Mouse (Mus musculus) thymus, adult 2 months (tissue): ENCODE data around the gene Mgll. TPM values are rescaled to one million over a fixed set of nuclear protein-coding genes. Genes with fewer than 3 reads are reported as not detected.

ENCODE experiments used
- DNase-seq: peaks from one replicate; pipeline ENCODE4 v3.0.0; 2021
- H3K27ac ChIP-seq: fragments of 200-500 bp; 2 replicates; pipeline ENCODE4 v1.5.1; 2012; ENCODE audit warnings: low read length, control low read depth; ENCODE audit not compliant: control insufficient read depth, insufficient read depth
- H3K27me3 ChIP-seq: fragments of 200-500 bp; 2 replicates; pipeline ENCODE4 v1.6.1; 2012; ENCODE audit warnings: mild to moderate bottlenecking, low read length, moderate library complexity, mixed read lengths; ENCODE audit not compliant: control insufficient read depth, insufficient read depth
- H3K36me3 ChIP-seq: fragments of 200-500 bp; 2 replicates; pipeline ENCODE4 v1.6.1; 2012; ENCODE audit warnings: mild to moderate bottlenecking, low read length, moderate library complexity; ENCODE audit not compliant: control insufficient read depth, insufficient read depth
- H3K4me1 ChIP-seq: fragments of 200-500 bp; replicated peaks from 2 replicates; pipeline ENCODE4 v1.6.1; 2012; ENCODE audit warnings: low read length; ENCODE audit not compliant: control insufficient read depth, insufficient read depth
- H3K4me3 ChIP-seq: fragments of 200-500 bp; 2 replicates; pipeline ENCODE4 v1.5.1; 2012; ENCODE audit warnings: mild to moderate bottlenecking, low read length, control low read depth, moderate library complexity; ENCODE audit not compliant: control insufficient read depth, insufficient read depth
- CTCF ChIP-seq: fragments of 200-500 bp; IDR thresholded peaks from 2 replicates; pipeline ENCODE4 v1.5.1; 2012; ENCODE audit warnings: mild to moderate bottlenecking, control low read depth, low read length, moderate library complexity, borderline replicate concordance; ENCODE audit not compliant: control insufficient read depth, poor library complexity, insufficient read depth; ENCODE audit errors: extremely low read depth
- POLR2A ChIP-seq: fragments of 200-500 bp; IDR thresholded peaks from 2 replicates; pipeline ENCODE4 v1.6.1; 2012; ENCODE audit warnings: mild to moderate bottlenecking, low read length, control low read depth, moderate library complexity; ENCODE audit not compliant: control insufficient read depth, poor library complexity, insufficient read depth; ENCODE audit errors: extremely low read depth
- WGBS: fragments of 180-500 bp; shearing (Covaris S2); methylation state at CpG from one replicate; pipeline ENCODE4 v1.1.7; 2018; 5-methylcytosine and 5-hydroxymethylcytosine counted together
- polyA plus RNA-seq: library from polyadenylated mRNA; depleted of rRNA; stranded (reverse); fragments of >200 nt; gene quantifications from 2 replicates; pipeline ENCODE4 v1.2.3, GENCODE M21; 2012

The Mgll gene
- polyA plus RNA-seq, 1 experiment = 60.3 TPM

- 67% methylated on average over 8 of the region's 8 CpGs for WGBS
These were observed 15.6 kb upstream of the Mgll start for GRCm38 (mm10) chr6:88708401-88709278.

GRCm38 (mm10) chr6:88709279-88709575 is 15.0 kb upstream of the Mgll start:
- TF ChIP-seq POLR2A (no peak), CTCF (no peak)
- Histone ChIP-seq H3K4me1 (no peaks in the 10 kb centered on the region), H3K27ac (no peak overlapping the region), H3K36me3 (no peaks in the 10 kb centered on the region), H3K4me3 (no peak overlapping the region), H3K27me3 (no peaks in the 10 kb centered on the region)
- DNase-seq = no peak
- WGBS = 93% methylated on average over 1 of the region's 1 CpGs

More at GRCm38 (mm10) chr6:88708401-88709278, 15.6 kb upstream of the Mgll start:
- no peak overlapping the region for H3K4me3 ChIP-seq
- no peaks in the 10 kb centered on the region for H3K4me1 ChIP-seq
- H3K36me3 ChIP-seq = no peaks in the 10 kb centered on the region
- no peaks in the 10 kb centered on the region for H3K27me3 ChIP-seq
- TF ChIP-seq CTCF (no peak), POLR2A (no peak)
- H3K27ac ChIP-seq = no peak overlapping the region
- DNase-seq = no peak

DNA sequence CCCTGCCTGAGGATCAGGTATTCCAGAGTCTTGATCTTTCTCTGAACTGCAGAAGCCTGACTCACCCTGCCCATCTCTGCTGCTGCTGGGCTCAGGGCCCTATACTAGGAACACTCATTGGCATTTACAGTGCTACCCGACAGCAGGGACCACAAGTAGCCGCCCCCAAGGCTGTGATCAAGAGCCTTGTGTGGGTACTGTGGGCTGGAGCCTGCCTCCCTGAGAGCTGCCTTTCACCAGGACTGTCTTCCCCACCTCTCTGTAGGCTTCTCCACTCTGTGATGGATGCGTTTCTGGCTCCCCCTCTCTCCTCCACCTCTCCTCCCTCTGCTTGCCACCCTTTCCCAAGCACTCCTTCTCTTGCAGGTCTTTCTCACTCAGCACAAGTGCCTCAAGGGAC is 12.9 kb upstream of the Mgll start:
- Histone ChIP-seq H3K4me3 (no peak overlapping the region), H3K4me1 (no peaks in the 10 kb centered on the region), H3K27ac (no peak overlapping the region), H3K36me3 (no peaks in the 10 kb centered on the region), H3K27me3 (no peaks in the 10 kb centered on the region)
- TF ChIP-seq POLR2A (no peak), CTCF (no peak)
- no peak for DNase-seq
- WGBS = 97% methylated on average over 3 of the region's 3 CpGs

DNA sequence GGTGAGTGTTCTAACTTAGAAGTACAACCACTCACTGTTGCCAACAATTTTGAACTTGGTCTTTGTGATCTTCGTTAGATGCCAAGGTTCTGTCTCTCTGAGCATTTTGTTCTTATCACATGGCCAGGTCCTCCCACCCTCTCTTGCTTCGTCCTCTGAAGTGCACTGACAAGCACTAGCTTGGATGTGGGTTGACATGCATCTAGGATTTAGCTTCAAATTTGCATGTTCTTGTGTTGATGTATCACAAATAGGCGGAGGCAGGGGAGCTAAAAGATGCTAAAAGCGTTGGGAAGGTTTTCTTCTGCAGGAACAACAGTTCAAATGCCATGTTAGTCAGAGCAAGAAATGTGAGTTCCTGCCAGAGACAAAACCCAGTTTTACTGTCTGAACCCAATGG is 12.1 kb upstream of the Mgll start:
- Histone ChIP-seq H3K4me3 (no peak overlapping the region), H3K27ac (no peak overlapping the region), H3K4me1 (no peaks in the 10 kb centered on the region), H3K36me3 (no peaks in the 10 kb centered on the region), H3K27me3 (no peaks in the 10 kb centered on the region)
- no peak for TF ChIP-seq POLR2A
- no peak for TF ChIP-seq CTCF
- no peak for DNase-seq
- 90% methylated on average over 4 of the region's 4 CpGs for WGBS

DNA sequence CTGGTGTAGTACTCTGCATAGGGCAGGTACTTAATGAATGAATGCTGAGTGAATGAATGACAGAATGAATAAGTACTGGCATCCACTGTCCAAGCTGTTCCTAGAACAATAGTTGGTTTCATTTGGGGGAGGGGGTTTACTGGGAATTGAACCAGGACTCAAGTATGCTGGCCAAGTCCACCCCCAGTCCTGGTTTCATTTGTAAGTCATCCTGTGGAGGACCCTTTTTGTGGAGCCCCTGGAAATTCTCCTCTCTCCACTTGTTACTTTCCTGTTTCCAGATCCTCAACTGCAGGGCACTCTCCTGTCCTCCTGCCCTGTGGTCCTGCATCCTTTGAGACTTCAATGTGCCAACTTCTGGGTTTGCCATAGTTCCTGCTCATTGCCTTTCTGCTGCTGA is 10.9 kb upstream of the Mgll start:
- no peaks in the 10 kb centered on the region for H3K36me3 ChIP-seq
- H3K27ac ChIP-seq = no peak overlapping the region
- no peak for DNase-seq
- no peak for TF ChIP-seq CTCF
- no peak for TF ChIP-seq POLR2A
- H3K4me1 ChIP-seq = no peaks in the 10 kb centered on the region
- H3K27me3 ChIP-seq = no peaks in the 10 kb centered on the region
- no peak overlapping the region for H3K4me3 ChIP-seq

DNA sequence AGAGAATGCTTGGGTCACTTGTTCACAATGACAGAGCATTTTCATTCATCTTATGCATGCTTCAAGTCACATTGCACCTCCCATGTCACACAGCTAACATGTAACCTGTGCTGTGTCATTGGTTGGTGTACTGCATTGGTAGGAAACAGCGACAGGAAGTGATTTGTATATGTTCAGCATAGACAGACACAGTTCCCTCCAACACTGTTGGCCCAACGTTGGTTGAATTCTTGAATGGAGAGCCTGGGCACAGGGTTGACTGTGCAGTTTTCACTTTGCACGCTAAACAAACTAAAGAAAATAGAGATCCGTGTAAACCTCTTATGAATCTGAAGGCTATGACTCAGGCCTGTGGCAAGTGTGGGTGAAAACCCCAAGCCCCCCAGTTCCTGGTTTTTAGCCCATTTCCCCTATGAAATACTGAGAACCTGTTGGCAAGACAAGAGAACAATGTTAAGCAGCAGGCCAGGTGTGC is 10.0 kb upstream of the Mgll start:
- no peaks in the 10 kb centered on the region for H3K36me3 ChIP-seq
- no peaks in the 10 kb centered on the region for H3K4me1 ChIP-seq
- TF ChIP-seq POLR2A (no peak), CTCF (no peak)
- H3K27me3 ChIP-seq = no peaks in the 10 kb centered on the region
- 11% methylated on average over 4 of the region's 4 CpGs for WGBS
- no peak overlapping the region for H3K27ac ChIP-seq
- H3K4me3 ChIP-seq = no peak overlapping the region
- no peak for DNase-seq
